Mouse (Mus musculus): ENCODE data around the gene Pdzrn3. TPM values are rescaled to one million over a fixed set of nuclear protein-coding genes. Genes with fewer than 3 reads are reported as not detected.
A peak's percentile ranks its signal among the peaks of the same experiment; 100 is the strongest.

The Pdzrn3 gene
- polyA plus RNA-seq, 2 experiments: 16.5 to 37.9 TPM

DNA sequence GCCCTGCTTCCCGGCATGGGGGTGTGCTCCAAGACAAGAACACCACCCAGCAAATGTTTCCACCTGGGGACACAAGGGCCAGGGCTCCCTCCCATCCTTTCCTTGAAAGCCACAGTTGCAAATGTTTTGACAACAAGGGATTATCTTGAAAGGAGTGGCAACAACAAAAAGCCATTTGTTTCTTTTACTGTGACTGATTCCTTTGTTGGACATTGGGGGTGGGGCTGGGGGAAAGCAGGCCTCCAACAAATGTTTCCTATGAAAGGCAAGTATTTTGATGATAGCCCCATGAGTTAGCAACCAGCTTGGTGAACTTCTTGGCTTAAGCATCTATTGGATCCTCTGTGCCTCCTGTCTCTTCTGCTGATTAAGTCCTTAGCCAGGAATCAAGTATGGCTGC is 109.4 kb downstream of the Pdzrn3 start:
- no peak for ATAC-seq (ENCODE audit: low FRiP score, low read depth)
- no peak overlapping the region for H3K9ac ChIP-seq (ENCODE audit: low read depth, low read length, severe bottlenecking)
- H3K4me1 ChIP-seq (ENCODE audit: control insufficient read depth, insufficient read depth, low read length): peaks cover 66% of the 10 kb centered on the region
- TF ChIP-seq POLR2A (IDR thresholded peaks at IDR 0.05; ENCODE audit: borderline replicate concordance, extremely low read depth, insufficient read depth, insufficient read length): no peak
- H3K4me3 ChIP-seq (replicated peaks; ENCODE audit: low read length): no peak overlapping the region
- H3K27me3 ChIP-seq (ENCODE audit: control insufficient read depth, insufficient read depth, low read length): no peaks in the 10 kb centered on the region
- H3K27ac ChIP-seq (replicated peaks; ENCODE audit: low read depth, low read length): no peak overlapping the region
- H3K36me3 ChIP-seq (ENCODE audit: control insufficient read depth, insufficient read depth, low read length): no peaks in the 10 kb centered on the region
- H3K4me2 ChIP-seq (replicated peaks; ENCODE audit: low read depth, low read length, severe bottlenecking): no peak overlapping the region
- 13% methylated on average over 1 of the region's 1 CpGs for WGBS
- no peaks in the 10 kb centered on the region for H3K9me3 ChIP-seq (ENCODE audit: control insufficient read depth, low read length)
- no peak for DNase-seq (ENCODE audit: low spot score)

DNA sequence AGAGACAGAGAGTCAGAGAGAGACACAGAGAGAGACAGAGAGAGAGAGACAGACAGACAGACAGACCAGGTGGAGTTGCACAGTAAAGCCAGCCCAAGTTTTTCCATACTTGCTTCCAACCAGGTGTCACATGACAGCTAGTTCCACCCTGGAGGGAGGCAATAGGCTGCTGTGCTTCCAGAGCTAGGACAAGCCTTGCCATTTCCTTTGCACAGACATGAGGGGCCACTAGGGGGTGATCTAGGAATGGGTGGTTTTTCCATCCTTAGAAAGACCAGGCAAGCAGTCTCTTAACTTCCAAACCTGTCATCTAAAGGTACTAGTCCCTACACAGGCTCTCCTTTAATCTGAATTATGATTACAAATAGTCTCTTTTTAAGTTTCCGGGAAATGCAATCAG is 110.9 kb downstream of the Pdzrn3 start:
- WGBS: 31% methylated on average over 1 of the region's 1 CpGs
- TF ChIP-seq POLR2A (IDR thresholded peaks at IDR 0.05; ENCODE audit: borderline replicate concordance, extremely low read depth, insufficient read depth, insufficient read length): no peak
- no peak overlapping the region for H3K9ac ChIP-seq (ENCODE audit: low read depth, low read length, severe bottlenecking)
- DNase-seq (ENCODE audit: low spot score) (peak; percentile 84), ATAC-seq (ENCODE audit: low FRiP score, low read depth) (0 out of 2 replicates have a peak, but pooled peaks have one; percentile 42)
- peaks cover 68% of the 10 kb centered on the region for H3K4me1 ChIP-seq (ENCODE audit: control insufficient read depth, insufficient read depth, low read length)
- no peaks in the 10 kb centered on the region for H3K36me3 ChIP-seq (ENCODE audit: control insufficient read depth, insufficient read depth, low read length)
- no peaks in the 10 kb centered on the region for H3K9me3 ChIP-seq (ENCODE audit: control insufficient read depth, low read length)
- H3K27me3 ChIP-seq (ENCODE audit: control insufficient read depth, insufficient read depth, low read length): no peaks in the 10 kb centered on the region
- no peak overlapping the region for H3K4me2 ChIP-seq (replicated peaks; ENCODE audit: low read depth, low read length, severe bottlenecking)
- H3K4me3 ChIP-seq (replicated peaks; ENCODE audit: low read length): no peak overlapping the region
- no peak overlapping the region for H3K27ac ChIP-seq (replicated peaks; ENCODE audit: low read depth, low read length)

DNA sequence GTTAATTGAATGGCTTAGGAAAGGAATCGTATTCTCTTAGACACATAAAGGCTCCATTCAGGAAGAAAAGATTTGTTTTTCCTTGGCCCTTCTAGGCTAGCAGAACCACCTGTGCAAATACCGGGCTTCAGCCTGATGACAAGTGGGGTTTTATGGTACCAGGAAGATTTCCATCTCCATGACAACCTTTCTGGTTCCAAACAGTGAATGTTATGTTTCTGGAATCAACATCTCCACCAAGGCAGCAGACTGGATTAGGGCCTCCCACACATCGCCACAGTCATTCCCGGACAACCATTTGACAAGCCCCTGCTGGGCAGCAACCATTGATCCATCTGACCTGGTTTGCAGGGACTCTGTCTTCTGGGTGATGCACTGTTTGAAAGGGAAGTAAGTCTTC is 114.2 kb downstream of the Pdzrn3 start:
- Histone ChIP-seq H3K9me3 (ENCODE audit: control insufficient read depth, low read length) (no peaks in the 10 kb centered on the region), H3K36me3 (ENCODE audit: control insufficient read depth, insufficient read depth, low read length) (no peaks in the 10 kb centered on the region), H3K4me1 (ENCODE audit: control insufficient read depth, insufficient read depth, low read length) (peaks cover 39% of the 10 kb centered on the region), H3K27ac (replicated peaks; ENCODE audit: low read depth, low read length) (no peak overlapping the region), H3K27me3 (ENCODE audit: control insufficient read depth, insufficient read depth, low read length) (no peaks in the 10 kb centered on the region), H3K9ac (ENCODE audit: low read depth, low read length, severe bottlenecking) (no peak overlapping the region), H3K4me3 (replicated peaks; ENCODE audit: low read length) (no peak overlapping the region), H3K4me2 (replicated peaks; ENCODE audit: low read depth, low read length, severe bottlenecking) (no peak overlapping the region)
- no peak for TF ChIP-seq POLR2A (IDR thresholded peaks at IDR 0.05; ENCODE audit: borderline replicate concordance, extremely low read depth, insufficient read depth, insufficient read length)
- ATAC-seq (ENCODE audit: low FRiP score, low read depth): no peak
- 24% methylated on average over 4 of the region's 4 CpGs for WGBS
- peak; percentile 54 for DNase-seq (ENCODE audit: low spot score)

- no peak overlapping the region for H3K27ac ChIP-seq (replicated peaks; ENCODE audit: low read depth, low read length)
- ATAC-seq (ENCODE audit: low FRiP score, low read depth) (no peak), DNase-seq (ENCODE audit: low spot score) (peak; percentile 77)
- no peak overlapping the region for H3K4me2 ChIP-seq (replicated peaks; ENCODE audit: low read depth, low read length, severe bottlenecking)
- no peaks in the 10 kb centered on the region for H3K27me3 ChIP-seq (ENCODE audit: control insufficient read depth, insufficient read depth, low read length)
- H3K4me3 ChIP-seq (replicated peaks; ENCODE audit: low read length): no peak overlapping the region
- H3K9me3 ChIP-seq (ENCODE audit: control insufficient read depth, low read length): no peaks in the 10 kb centered on the region
- no peaks in the 10 kb centered on the region for H3K36me3 ChIP-seq (ENCODE audit: control insufficient read depth, insufficient read depth, low read length)
- WGBS: 5% methylated on average over 4 of the region's 4 CpGs
- H3K4me1 ChIP-seq (ENCODE audit: control insufficient read depth, insufficient read depth, low read length): peaks cover 22% of the 10 kb centered on the region
- TF ChIP-seq POLR2A (IDR thresholded peaks at IDR 0.05; ENCODE audit: borderline replicate concordance, extremely low read depth, insufficient read depth, insufficient read length): no peak
- H3K9ac ChIP-seq (ENCODE audit: low read depth, low read length, severe bottlenecking): no peak overlapping the region
Measured at GRCm38 (mm10) chr6:101261513-101261912, 116.2 kb downstream of the Pdzrn3 start.

- Histone ChIP-seq H3K27ac (replicated peaks; ENCODE audit: low read depth, low read length) (no peak overlapping the region), H3K9me3 (ENCODE audit: control insufficient read depth, low read length) (no peaks in the 10 kb centered on the region), H3K27me3 (ENCODE audit: control insufficient read depth, insufficient read depth, low read length) (no peaks in the 10 kb centered on the region), H3K9ac (ENCODE audit: low read depth, low read length, severe bottlenecking) (no peak overlapping the region), H3K4me3 (replicated peaks; ENCODE audit: low read length) (no peak overlapping the region), H3K36me3 (ENCODE audit: control insufficient read depth, insufficient read depth, low read length) (no peaks in the 10 kb centered on the region), H3K4me1 (ENCODE audit: control insufficient read depth, insufficient read depth, low read length) (peaks cover 20% of the 10 kb centered on the region), H3K4me2 (replicated peaks; ENCODE audit: low read depth, low read length, severe bottlenecking) (no peak overlapping the region)
- ATAC-seq (ENCODE audit: low FRiP score, low read depth) (no peak), DNase-seq (ENCODE audit: low spot score) (no peak)
- WGBS: 75% methylated on average over 5 of the region's 5 CpGs
- no peak for TF ChIP-seq POLR2A (IDR thresholded peaks at IDR 0.05; ENCODE audit: borderline replicate concordance, extremely low read depth, insufficient read depth, insufficient read length)
Measured at GRCm38 (mm10) chr6:101259411-101259810, 118.3 kb downstream of the Pdzrn3 start.

DNA sequence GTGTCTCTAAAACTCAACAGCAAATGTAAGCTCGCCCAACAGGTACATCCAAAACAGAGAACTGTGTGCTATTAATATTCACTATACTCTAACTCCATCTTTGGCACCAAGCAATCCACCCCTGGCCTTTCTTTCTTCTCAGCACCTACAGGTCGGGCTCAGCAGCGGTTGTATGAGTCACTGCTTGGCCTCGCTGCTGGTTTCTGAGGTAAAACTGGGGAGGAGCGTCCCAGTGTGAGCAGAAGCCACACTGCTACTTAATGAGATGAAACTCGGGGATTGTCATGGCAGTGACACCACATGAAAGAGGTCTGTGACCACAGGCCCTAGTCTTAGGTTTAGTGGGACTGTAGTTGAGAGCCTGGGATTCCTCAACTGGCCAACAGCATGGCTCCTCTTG is 120.3 kb downstream of the Pdzrn3 start:
- Histone ChIP-seq H3K4me2 (replicated peaks; ENCODE audit: low read depth, low read length, severe bottlenecking) (no peak overlapping the region), H3K4me3 (replicated peaks; ENCODE audit: low read length) (no peak overlapping the region), H3K4me1 (ENCODE audit: control insufficient read depth, insufficient read depth, low read length) (peaks cover 24% of the 10 kb centered on the region), H3K9ac (ENCODE audit: low read depth, low read length, severe bottlenecking) (no peak overlapping the region), H3K9me3 (ENCODE audit: control insufficient read depth, low read length) (no peaks in the 10 kb centered on the region), H3K36me3 (ENCODE audit: control insufficient read depth, insufficient read depth, low read length) (no peaks in the 10 kb centered on the region), H3K27ac (replicated peaks; ENCODE audit: low read depth, low read length) (no peak overlapping the region), H3K27me3 (ENCODE audit: control insufficient read depth, insufficient read depth, low read length) (no peaks in the 10 kb centered on the region)
- TF ChIP-seq POLR2A (IDR thresholded peaks at IDR 0.05; ENCODE audit: borderline replicate concordance, extremely low read depth, insufficient read depth, insufficient read length): no peak
- ATAC-seq (ENCODE audit: low FRiP score, low read depth): no peak
- no peak for DNase-seq (ENCODE audit: low spot score)
- 94% methylated on average over 6 of the region's 6 CpGs for WGBS
